Comparison of ENCODE assay signal across 9 mouse cellular contexts in the genomic region with DNA sequence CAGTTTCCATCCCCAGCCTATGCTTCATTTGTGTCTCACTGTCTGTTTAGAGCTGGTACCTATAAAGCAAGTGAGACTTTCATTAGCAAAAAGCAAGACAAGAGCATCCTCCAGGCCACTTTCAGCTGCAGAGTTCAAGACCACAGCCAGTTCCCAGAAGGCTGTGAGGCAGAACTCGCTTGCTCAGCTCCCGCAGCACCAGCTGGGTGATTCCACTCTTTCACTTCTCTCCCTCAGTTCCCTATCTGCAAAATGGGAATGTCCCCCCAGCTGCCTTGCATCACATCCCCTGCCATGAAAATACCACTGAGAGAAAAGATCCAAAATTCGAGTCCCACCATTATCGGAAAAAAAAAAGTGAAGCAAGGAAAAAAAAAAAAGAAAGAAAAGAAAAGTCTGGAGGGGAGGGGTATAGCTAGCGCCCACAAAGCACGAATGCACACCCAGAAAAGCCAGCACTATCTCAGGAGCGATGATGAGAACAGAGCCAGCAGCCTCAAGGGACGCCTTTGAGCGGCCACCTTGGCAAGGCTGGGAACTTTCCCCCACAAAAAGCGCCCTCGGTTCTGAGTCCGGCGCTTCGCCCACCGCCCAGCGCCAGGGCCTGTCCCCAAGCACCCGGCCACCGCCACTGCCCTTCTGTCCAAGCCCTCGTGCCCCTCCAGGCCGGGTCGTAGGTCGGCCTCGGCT. TPM values are rescaled to one million over a fixed set of nuclear protein-coding genes. Genes with fewer than 3 reads are reported as not detected.
DNase-seq lines count a peak whose midpoint lies in the region; ATAC-seq and TF ChIP-seq lines count a peak whose summit lies in the region.
"Had no signal": no experiment of that assay in that cellular context is flagged by ENCODE, and none has a peak within 500 bp of the region (broad histone marks: within the 10 kb centered on the region; RNA-seq: fewer than 3 reads in every experiment).

No protein-coding gene starts in this region.

- peak overlapping the region; percentile 97 for H3K27ac ChIP-seq in cerebellum, adult 2 months (ENCODE audit: insufficient read depth, low read length)
- H3K27ac ChIP-seq in spleen, adult 2 months (ENCODE audit: insufficient read depth, low read length): peak overlapping the region; percentile 93
- peak overlapping the region; percentile 80 for H3K27ac ChIP-seq in forebrain, embryonic 14.5 days (ENCODE audit: low read depth, low read length)
- H3K27ac ChIP-seq in kidney, embryonic 16.5 days (ENCODE audit: low read length): peak overlapping the region; percentile 93
- peak overlapping the region; percentile 85 for H3K27ac ChIP-seq in midbrain, postnatal 0 days (ENCODE audit: low read depth, low read length)

- peak overlapping the region; percentile 97 for H3K4me2 ChIP-seq in forebrain, embryonic 14.5 days (ENCODE audit: low read length)
- H3K4me2 ChIP-seq in kidney, embryonic 16.5 days (replicated peaks; ENCODE audit: low read depth, low read length): peak overlapping the region; percentile 84
- peak overlapping the region; percentile 81 for H3K4me2 ChIP-seq in midbrain, postnatal 0 days (ENCODE audit: low read depth, low read length, poor library complexity, severe bottlenecking)

- H3K4me3 ChIP-seq in cerebellum, adult 2 months (replicated peaks; ENCODE audit: insufficient read depth, low read depth, low read length): peak overlapping the region; percentile 75
- peak overlapping the region; percentile 83 for H3K4me3 ChIP-seq in spleen, adult 2 months (ENCODE audit: extremely low read depth, insufficient read depth, insufficient read length)
- H3K4me3 ChIP-seq in forebrain, embryonic 14.5 days (ENCODE audit: low read depth, low read length): peak overlapping the region; percentile 81
- H3K4me3 ChIP-seq in kidney, embryonic 16.5 days (ENCODE audit: low read length): peak overlapping the region; percentile 89
- H3K4me3 ChIP-seq in midbrain, postnatal 0 days (ENCODE audit: low read depth, low read length): peak overlapping the region; percentile 95

- peak; percentile 58 to 63 for DNase-seq in cerebellum, adult 2 months
- no peak for DNase-seq in cerebellum, adult 11 months
- DNase-seq in spleen, adult 2 months (ENCODE audit: low read depth in 1 of 2, low spot score in 2 of 2): no peak
- no peak for DNase-seq in spleen, adult 18-20 months
- DNase-seq in forebrain, embryonic 14.5 days (ENCODE audit: low spot score): peak; percentile 57
- peak; percentile 53 for DNase-seq in midbrain, postnatal 0 days (ENCODE audit: low spot score)
- DNase-seq in frontal cortex, postnatal 14 days (ENCODE audit: low spot score in 2 of 2): no peak

- H3K36me3 ChIP-seq in spleen, adult 2 months (ENCODE audit: control insufficient read depth, insufficient read depth, low read length): no peaks in the 10 kb centered on the region
- no peaks in the 10 kb centered on the region for H3K36me3 ChIP-seq in forebrain, embryonic 14.5 days (ENCODE audit: control insufficient read depth, insufficient read depth, low read length)
- H3K36me3 ChIP-seq in kidney, embryonic 16.5 days (ENCODE audit: insufficient read depth, low read length): no peaks in the 10 kb centered on the region
- no peaks in the 10 kb centered on the region for H3K36me3 ChIP-seq in midbrain, postnatal 0 days (ENCODE audit: insufficient read depth, low read length)

- no peaks in the 10 kb centered on the region for H3K9me3 ChIP-seq in forebrain, embryonic 14.5 days (replicated peaks; ENCODE audit: control insufficient read depth, low read length)
- H3K9me3 ChIP-seq in kidney, embryonic 16.5 days (ENCODE audit: low read length): no peaks in the 10 kb centered on the region
- H3K9me3 ChIP-seq in midbrain, postnatal 0 days (ENCODE audit: low read length): no peaks in the 10 kb centered on the region

- TF ChIP-seq POLR2A in cerebellum, adult 2 months (IDR thresholded peaks at IDR 0.05; ENCODE audit: borderline replicate concordance, insufficient read depth, low read length): no peak
- TF ChIP-seq POLR2A in spleen, adult 2 months (IDR thresholded peaks at IDR 0.05; ENCODE audit: low read depth, low read length): no peak

- peaks cover 9% of the 10 kb centered on the region for H3K4me1 ChIP-seq in cerebellum, adult 2 months (ENCODE audit: control insufficient read depth, insufficient read depth, low read length)
- H3K4me1 ChIP-seq in spleen, adult 2 months (ENCODE audit: control insufficient read depth, insufficient read depth, insufficient read length): peaks cover 22% of the 10 kb centered on the region
- H3K4me1 ChIP-seq in forebrain, embryonic 14.5 days (ENCODE audit: control insufficient read depth, insufficient read depth, low read length): peaks cover 7% of the 10 kb centered on the region
- H3K4me1 ChIP-seq in kidney, embryonic 16.5 days (ENCODE audit: insufficient read depth, low read length): peaks cover 29% of the 10 kb centered on the region
- H3K4me1 ChIP-seq in midbrain, postnatal 0 days (ENCODE audit: insufficient read depth, low read length): peaks cover 4% of the 10 kb centered on the region; the same call in 1 of the 2 replicates

- H3K27me3 ChIP-seq in cerebellum, adult 2 months (ENCODE audit: control insufficient read depth, insufficient read depth, low read length): no peaks in the 10 kb centered on the region
- H3K27me3 ChIP-seq in spleen, adult 2 months (ENCODE audit: control insufficient read depth, insufficient read depth, low read length): no peaks in the 10 kb centered on the region
- H3K27me3 ChIP-seq in forebrain, embryonic 14.5 days (replicated peaks; ENCODE audit: control insufficient read depth, insufficient read depth, low read length): no peaks in the 10 kb centered on the region
- H3K27me3 ChIP-seq in kidney, embryonic 16.5 days (ENCODE audit: insufficient read depth, low read length): 0 out of 2 replicates have a peak, but pooled peaks cover 2% of the 10 kb centered on the region
- H3K27me3 ChIP-seq in midbrain, postnatal 0 days (ENCODE audit: insufficient read depth, low read length): no peaks in the 10 kb centered on the region
- H3K27me3 ChIP-seq: Patski had no signal

- TF ChIP-seq CTCF in cerebellum, adult 2 months (IDR thresholded peaks at IDR 0.05; ENCODE audit: borderline replicate concordance, insufficient read depth, low read depth, low read length): no peak
- TF ChIP-seq CTCF in spleen, adult 2 months (IDR thresholded peaks at IDR 0.05; ENCODE audit: extremely low read depth, insufficient read depth, insufficient read length, insufficient replicate concordance): no peak
- no peak for TF ChIP-seq CTCF in midbrain, postnatal 0 days (IDR thresholded peaks at IDR 0.05)

- H3K9ac ChIP-seq in forebrain, embryonic 14.5 days (ENCODE audit: low read length): peak overlapping the region; percentile 88
- H3K9ac ChIP-seq in kidney, embryonic 16.5 days (replicated peaks; ENCODE audit: low read length): peak overlapping the region; percentile 91
- H3K9ac ChIP-seq in midbrain, postnatal 0 days (replicated peaks; ENCODE audit: low read length, poor library complexity, severe bottlenecking): peak overlapping the region; percentile 93

- 2% methylated on average over 23 of the region's 23 CpGs for whole genome bisulfite sequencing in cerebellum, adult 2 months
- WGBS in spleen, adult 2 months: 1% methylated on average over 23 of the region's 23 CpGs
- 2% methylated on average over 23 of the region's 23 CpGs for WGBS in forebrain, embryonic 14.5 days
- 2% methylated on average over 22 of the region's 23 CpGs for WGBS in kidney, embryonic 16.5 days
- 3% methylated on average over 19 of the region's 23 CpGs for WGBS in midbrain, postnatal 0 days

- ATAC-seq in forebrain, embryonic 14.5 days: peak; percentile 11
- no peak for ATAC-seq in kidney, embryonic 16.5 days (ENCODE audit: low FRiP score, low TSS enrichment)
- peak; percentile 6 for ATAC-seq in midbrain, postnatal 0 days (ENCODE audit: low FRiP score)

RNA-seq across cellular contexts. Expression of gene Ptprj, which starts 1.3 kb away (rescaled TPM):
- 25.6 and 26.6 TPM in 2 replicates for polyA plus RNA-seq in cerebellum, adult 2 months (2012; rRNA removed)
- polyA plus RNA-seq in spleen, adult 2 months (2012; rRNA removed): 21.0 and 21.9 TPM in 2 replicates
- polyA plus RNA-seq in forebrain, embryonic 14.5 days (2014; fragmentation: Nextera tagmentation; extraction: Ambion mirVana): 3.5 and 4.1 TPM in 2 replicates
- 7.0 and 7.4 TPM in 2 replicates for polyA plus RNA-seq in kidney, embryonic 16.5 days (2015; fragmentation: Nextera tagmentation; extraction: Ambion mirVana)
- total RNA-seq in midbrain, postnatal 0 days (2014; rRNA removed): 36.6 and 39.7 TPM in 2 replicates
- 3.7 and 4.3 TPM in 2 replicates for polyA plus RNA-seq in midbrain, postnatal 0 days (2015; fragmentation: Nextera tagmentation; extraction: Ambion mirVana)

Comparison
In these comparisons a context has a peak if more than half of its experiments do, and no peak if none do; other contexts are left out.
1. DNase-seq: peak in cerebellum, adult 2 months (2 of 2), forebrain, embryonic 14.5 days (single experiment) and midbrain, postnatal 0 days (single experiment); none in cerebellum, adult 11 months (single experiment), spleen, adult 2 months (0 of 2), spleen, adult 18-20 months (0 of 2) and frontal cortex, postnatal 14 days (0 of 2).
2. Peak in every context shown above with its lines, with median percentiles within 50 percentile points of each other: H3K27ac ChIP-seq, H3K4me3 ChIP-seq, H3K4me2 ChIP-seq and H3K9ac ChIP-seq.